Mouse (Mus musculus) bone marrow macrophage, adult 2 months (primary cell): Measurements from ENCODE around the gene Mpnd.

Source experiments
- CTCF ChIP-seq: IDR thresholded peaks from 2 replicates; pipeline ENCODE4 v1.5.1; 2012; ENCODE audit warnings: low read depth, mild to moderate bottlenecking, low read length, moderate library complexity
- POLR2A ChIP-seq: IDR thresholded peaks from 2 replicates; pipeline ENCODE4 v1.6.1; 2012; ENCODE audit warnings: mild to moderate bottlenecking, low read depth, low read length, borderline replicate concordance

DNA sequence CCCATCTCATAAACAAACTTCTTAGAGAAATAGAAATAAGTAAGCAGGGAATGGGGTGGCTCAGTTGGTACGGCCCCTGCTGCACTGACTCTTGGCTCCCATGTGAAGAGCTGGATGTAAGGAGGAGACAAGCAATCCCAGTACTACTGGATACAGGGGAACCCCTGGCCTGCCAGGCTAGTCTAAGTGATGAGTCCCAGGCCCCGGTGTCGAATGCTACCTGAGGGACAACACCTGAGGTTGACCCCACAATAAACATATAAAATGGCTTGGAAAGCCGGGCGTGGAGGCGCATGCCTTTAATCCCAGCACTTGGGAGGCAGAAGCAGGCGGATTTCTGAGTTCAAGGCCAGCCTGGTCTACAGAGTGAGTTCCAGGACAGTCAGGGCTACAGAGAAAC is 25.9 kb downstream of the Mpnd start:
- TF ChIP-seq POLR2A (no peak), CTCF (0 out of 2 replicates have a peak, but pooled peaks have one; percentile 1)
